Mouse (Mus musculus): ENCODE results near the gene Rpl9-ps1. TPM values are rescaled to one million over a fixed set of nuclear protein-coding genes. Genes with fewer than 3 reads are reported as not detected.

The Rpl9-ps1 gene
- polyA plus RNA-seq, 1 experiment from 2014 or later, result not detected

DNA sequence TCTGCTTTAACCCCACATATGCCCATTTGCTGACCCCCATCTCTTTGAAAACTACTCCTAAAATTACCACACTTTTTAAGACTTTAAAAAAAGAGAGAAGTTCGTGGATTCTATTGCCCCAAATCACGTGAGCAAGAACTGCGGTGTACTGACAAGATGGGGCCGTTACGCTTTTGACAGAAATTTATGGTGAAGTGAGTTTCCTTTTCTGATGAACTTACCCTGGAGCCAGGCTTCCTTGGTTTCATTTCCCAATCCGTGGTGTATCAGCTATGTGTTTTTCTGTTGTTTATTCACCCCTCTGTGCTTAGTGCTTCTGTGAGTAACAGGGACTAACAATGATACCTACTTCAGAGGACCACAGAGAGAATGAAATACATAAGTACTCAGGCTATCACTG, 13.4 kb upstream of the Rpl9-ps1 start:
- Histone ChIP-seq H3K27me3 (ENCODE audit: insufficient read depth, low read length) (no peaks in the 10 kb centered on the region), H3K4me3 (replicated peaks; ENCODE audit: low read depth, low read length) (no peak overlapping the region), H3K27ac (no peak overlapping the region), H3K36me3 (ENCODE audit: insufficient read depth, low read length) (no peaks in the 10 kb centered on the region), H3K4me1 (replicated peaks; ENCODE audit: insufficient read depth, low read length) (no peaks in the 10 kb centered on the region), H3K9ac (ENCODE audit: low read depth, low read length) (no peak overlapping the region), H3K9me3 (replicated peaks; ENCODE audit: low read length) (no peaks in the 10 kb centered on the region), H3K4me2 (ENCODE audit: low read length) (no peak overlapping the region)
- DNase-seq (ENCODE audit: low spot score) (no peak), ATAC-seq (replicated peaks; ENCODE audit: low FRiP score, low read depth) (no peak)
- 49% methylated on average over 6 of the region's 6 CpGs for WGBS
- TF ChIP-seq CTCF (IDR thresholded peaks at IDR 0.05; ENCODE audit: low read depth), result no peak

DNA sequence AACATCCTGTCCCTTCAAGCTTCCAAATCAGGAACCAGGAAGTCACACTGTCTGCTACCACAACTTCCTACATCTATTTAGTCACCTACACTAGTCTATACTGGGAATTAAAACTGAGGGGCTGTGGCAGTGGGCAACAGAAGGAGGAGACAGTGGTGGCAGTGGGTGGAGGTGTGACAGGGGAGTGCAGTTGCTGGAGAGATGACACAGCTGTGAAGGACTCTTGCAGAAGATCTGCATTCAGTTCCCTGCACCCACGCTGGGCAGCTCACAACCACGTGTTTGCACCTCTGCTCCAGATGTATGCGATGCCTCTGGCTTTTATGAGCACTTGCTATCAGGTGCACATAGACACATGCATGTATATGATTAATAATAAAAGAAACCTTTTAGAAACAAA, 12.1 kb upstream of the Rpl9-ps1 start:
- no peaks in the 10 kb centered on the region for H3K27me3 ChIP-seq (ENCODE audit: insufficient read depth, low read length)
- H3K9me3 ChIP-seq (replicated peaks; ENCODE audit: low read length), result no peaks in the 10 kb centered on the region
- TF ChIP-seq CTCF (IDR thresholded peaks at IDR 0.05; ENCODE audit: low read depth), result no peak
- 89% methylated on average over 3 of the region's 3 CpGs for WGBS
- no peak overlapping the region for H3K9ac ChIP-seq (ENCODE audit: low read depth, low read length)
- ATAC-seq (replicated peaks; ENCODE audit: low FRiP score, low read depth) (no peak), DNase-seq (ENCODE audit: low spot score) (no peak)
- no peak overlapping the region for H3K27ac ChIP-seq
- H3K36me3 ChIP-seq (ENCODE audit: insufficient read depth, low read length), result no peaks in the 10 kb centered on the region
- H3K4me2 ChIP-seq (ENCODE audit: low read length), result no peak overlapping the region
- no peak overlapping the region for H3K4me3 ChIP-seq (replicated peaks; ENCODE audit: low read depth, low read length)
- H3K4me1 ChIP-seq (replicated peaks; ENCODE audit: insufficient read depth, low read length), result no peaks in the 10 kb centered on the region

DNA sequence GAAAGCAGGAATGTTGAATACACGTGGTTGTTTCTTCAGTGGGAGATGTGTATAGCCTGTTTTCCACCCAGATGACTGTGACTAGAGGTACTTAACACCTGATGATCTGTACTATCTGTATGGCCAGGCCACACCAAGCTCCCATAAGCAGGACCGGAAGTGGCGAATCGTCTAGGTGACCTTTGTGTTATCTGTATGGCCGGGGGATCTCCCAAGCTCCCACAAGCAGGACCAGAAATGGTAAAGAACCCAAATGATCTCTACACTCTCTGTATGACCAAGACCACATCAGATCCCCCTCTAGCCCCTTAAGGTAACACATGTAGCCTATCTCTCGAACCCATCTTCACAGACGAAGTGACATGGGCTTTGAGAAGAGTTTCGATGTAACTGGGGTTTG, 9.2 kb upstream of the Rpl9-ps1 start:
- ATAC-seq (replicated peaks; ENCODE audit: low FRiP score, low read depth) (no peak), DNase-seq (ENCODE audit: low spot score) (no peak)
- Histone ChIP-seq H3K4me2 (ENCODE audit: low read length) (no peak overlapping the region), H3K27me3 (ENCODE audit: insufficient read depth, low read length) (no peaks in the 10 kb centered on the region), H3K27ac (no peak overlapping the region), H3K4me3 (replicated peaks; ENCODE audit: low read depth, low read length) (no peak overlapping the region), H3K4me1 (replicated peaks; ENCODE audit: insufficient read depth, low read length) (no peaks in the 10 kb centered on the region), H3K9ac (ENCODE audit: low read depth, low read length) (no peak overlapping the region), H3K36me3 (ENCODE audit: insufficient read depth, low read length) (no peaks in the 10 kb centered on the region), H3K9me3 (replicated peaks; ENCODE audit: low read length) (no peaks in the 10 kb centered on the region)
- no peak for TF ChIP-seq CTCF (IDR thresholded peaks at IDR 0.05; ENCODE audit: low read depth)
- 87% methylated on average over 8 of the region's 8 CpGs for WGBS

DNA sequence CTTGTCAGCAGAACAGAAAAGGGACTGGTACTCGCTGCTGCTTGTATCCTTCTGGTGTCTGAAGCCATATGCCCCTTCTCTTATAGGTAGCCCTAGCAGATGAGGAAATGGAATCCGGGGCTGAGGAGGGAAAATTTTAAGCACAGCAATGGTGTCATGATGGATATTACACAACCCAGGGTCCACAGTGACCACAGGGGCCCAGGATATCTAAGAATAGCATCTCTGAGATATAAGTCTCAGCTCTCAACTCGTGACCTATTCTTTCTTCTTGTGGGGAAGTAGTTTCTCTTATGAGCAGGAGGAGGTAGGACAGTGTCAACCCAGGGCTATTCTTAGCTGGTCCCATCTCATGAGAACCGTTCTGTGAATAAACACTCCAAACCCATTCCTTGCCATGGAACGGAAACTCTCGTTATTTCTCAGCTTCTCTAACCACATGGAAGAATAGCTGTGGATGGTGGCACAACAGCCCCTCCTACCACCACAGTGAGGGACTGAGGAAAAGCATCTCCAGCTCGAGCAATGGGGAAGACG, 4.0 kb upstream of the Rpl9-ps1 start, which contains the start of gene Ccl3:
TSS of gene Ccl3 (minus strand) at position 51 of the 537 bp plus-strand sequence.
- Histone ChIP-seq H3K9ac (ENCODE audit: low read depth, low read length) (no peak within 1 kb of the TSS), H3K27ac (no peak within 1 kb of the TSS), H3K4me3 (replicated peaks; ENCODE audit: low read depth, low read length) (no peak within 1 kb of the TSS), H3K4me1 (replicated peaks; ENCODE audit: insufficient read depth, low read length) (no peaks in the 10 kb centered on the region), H3K9me3 (replicated peaks; ENCODE audit: low read length) (no peaks in the 10 kb centered on the region), H3K36me3 (ENCODE audit: insufficient read depth, low read length) (no peaks in the 10 kb centered on the region), H3K27me3 (ENCODE audit: insufficient read depth, low read length) (no peaks in the 10 kb centered on the region), H3K4me2 (ENCODE audit: low read length) (no peak within 1 kb of the TSS)
- WGBS, result 76% methylated on average over 8 of the region's 8 CpGs
- TF ChIP-seq CTCF (IDR thresholded peaks at IDR 0.05; ENCODE audit: low read depth), result no peak
- DNase-seq (ENCODE audit: low spot score) (no peak), ATAC-seq (replicated peaks; ENCODE audit: low FRiP score, low read depth) (no peak)

DNA sequence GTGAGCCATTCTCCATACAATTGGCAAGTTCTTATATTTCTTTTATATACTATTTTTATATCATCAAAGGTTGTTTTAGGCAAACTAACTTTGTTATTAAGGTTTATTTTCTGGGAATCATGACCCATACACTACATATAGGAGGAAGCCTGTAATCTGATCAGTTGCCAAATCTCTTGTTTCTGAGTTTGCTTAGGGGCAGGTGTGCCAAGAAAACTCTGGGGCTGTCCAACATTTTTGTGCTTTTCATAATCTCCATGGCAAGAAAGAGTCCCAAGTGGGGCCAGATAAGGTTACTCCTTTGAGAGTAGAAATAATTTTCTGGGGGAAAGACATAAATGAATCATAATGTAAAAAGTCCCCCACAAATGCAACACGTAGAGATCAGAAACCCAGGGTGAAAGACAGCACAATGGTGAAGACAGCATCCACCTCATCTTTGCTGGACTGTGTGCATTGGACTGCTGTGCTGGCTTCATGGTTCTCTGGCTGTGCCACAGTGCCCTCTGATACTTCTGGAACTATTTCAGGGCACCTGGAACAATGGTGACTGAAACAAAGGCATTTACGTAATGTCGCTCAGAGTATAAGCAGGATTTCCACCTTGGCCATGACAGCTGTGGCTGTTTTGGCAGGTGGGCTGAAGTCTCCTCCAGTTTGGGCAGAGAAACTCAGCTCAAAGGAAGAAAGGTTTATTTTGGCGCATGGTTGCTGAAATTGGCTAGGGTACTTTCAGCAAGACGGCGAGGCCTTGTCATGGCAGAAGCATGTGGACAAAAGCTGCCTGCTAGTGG, 1.1 kb upstream of the Rpl9-ps1 start:
- 94% methylated on average over 6 of the region's 6 CpGs for WGBS
- ATAC-seq (replicated peaks; ENCODE audit: low FRiP score, low read depth), result no peak
- H3K4me2 ChIP-seq (ENCODE audit: low read length), result no peak overlapping the region
- no peak overlapping the region for H3K4me3 ChIP-seq (replicated peaks; ENCODE audit: low read depth, low read length)
- H3K27me3 ChIP-seq (ENCODE audit: insufficient read depth, low read length), result no peaks in the 10 kb centered on the region
- no peaks in the 10 kb centered on the region for H3K9me3 ChIP-seq (replicated peaks; ENCODE audit: low read length)
- DNase-seq (ENCODE audit: low spot score), result no peak
- no peaks in the 10 kb centered on the region for H3K36me3 ChIP-seq (ENCODE audit: insufficient read depth, low read length)
- H3K4me1 ChIP-seq (replicated peaks; ENCODE audit: insufficient read depth, low read length), result no peaks in the 10 kb centered on the region; the same call in 1 of the 2 replicates
- no peak overlapping the region for H3K9ac ChIP-seq (ENCODE audit: low read depth, low read length)
- TF ChIP-seq CTCF (IDR thresholded peaks at IDR 0.05; ENCODE audit: low read depth), result no peak
- no peak overlapping the region for H3K27ac ChIP-seq

DNA sequence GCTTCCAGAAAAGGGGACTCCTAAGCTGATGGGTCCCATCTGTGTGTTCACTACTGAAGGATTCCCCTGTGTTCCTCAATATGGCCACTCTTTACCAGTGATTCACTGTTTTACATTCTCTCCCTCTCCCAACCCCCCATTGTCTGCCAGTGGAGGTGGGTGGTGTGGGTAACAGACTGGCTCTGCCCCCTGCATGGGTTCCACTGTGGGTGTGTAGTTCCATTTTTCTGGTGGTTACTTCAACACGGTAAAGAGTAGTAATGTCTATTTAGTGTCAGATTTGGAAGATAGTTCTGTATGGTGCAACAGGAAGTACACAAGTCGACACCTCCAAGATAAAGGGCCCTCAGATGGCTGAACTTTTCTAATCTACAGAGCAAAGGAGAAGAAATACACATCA, 4.2 kb downstream of the Rpl9-ps1 start:
- 59% methylated on average over 2 of the region's 2 CpGs for WGBS
- H3K4me2 ChIP-seq (ENCODE audit: low read length), result no peak overlapping the region
- H3K9me3 ChIP-seq (replicated peaks; ENCODE audit: low read length), result no peaks in the 10 kb centered on the region
- no peak overlapping the region for H3K4me3 ChIP-seq (replicated peaks; ENCODE audit: low read depth, low read length)
- no peak for DNase-seq (ENCODE audit: low spot score)
- TF ChIP-seq CTCF (IDR thresholded peaks at IDR 0.05; ENCODE audit: low read depth), result no peak
- H3K9ac ChIP-seq (ENCODE audit: low read depth, low read length), result no peak overlapping the region
- no peaks in the 10 kb centered on the region; the same call in 1 of the 2 replicates for H3K4me1 ChIP-seq (replicated peaks; ENCODE audit: insufficient read depth, low read length)
- no peaks in the 10 kb centered on the region for H3K27me3 ChIP-seq (ENCODE audit: insufficient read depth, low read length)
- H3K36me3 ChIP-seq (ENCODE audit: insufficient read depth, low read length), result no peaks in the 10 kb centered on the region
- ATAC-seq (replicated peaks; ENCODE audit: low FRiP score, low read depth), result no peak
- H3K27ac ChIP-seq, result no peak overlapping the region
